Mouse (Mus musculus): ENCODE measurements at regions not wholly inside any gene's neighbourhood (a gene's known extent, or its start where the extent isn't known, plus 50 kb on each side); places are given as distances from the start of the nearest gene placed in this dataset.

DNA sequence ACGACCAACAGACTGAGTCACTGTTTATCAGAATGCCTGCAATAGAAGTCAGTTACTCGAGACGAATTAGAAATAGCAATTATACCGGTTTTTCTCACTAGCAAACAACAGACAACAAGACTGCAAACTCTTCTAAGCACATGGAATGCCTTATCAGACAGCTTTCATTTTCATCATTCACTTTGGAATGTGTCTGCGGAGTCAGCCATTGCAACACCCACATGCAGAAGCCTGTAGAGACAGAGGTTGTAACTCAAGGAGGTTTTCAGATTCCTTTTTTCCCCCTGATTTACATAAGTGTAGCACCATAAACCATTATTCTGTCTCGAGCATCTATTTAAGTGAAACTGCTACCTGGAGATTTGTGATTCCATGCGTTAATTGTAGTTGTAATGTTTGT, 167.8 kb upstream of the Ahr start:
- Histone ChIP-seq H3K9ac (ENCODE audit: low read length) (no peak overlapping the region), H3K27me3 (ENCODE audit: control insufficient read depth, insufficient read depth, low read depth, low read length) (no peaks in the 10 kb centered on the region), H3K9me3 (ENCODE audit: control insufficient read depth, low read length) (no peaks in the 10 kb centered on the region), H3K4me3 (ENCODE audit: low read length) (no peak overlapping the region), H3K4me1 (replicated peaks; ENCODE audit: control insufficient read depth, insufficient read depth, low read length) (peaks cover 7% of the 10 kb centered on the region; the same call in 1 of the 2 replicates), H3K4me2 (ENCODE audit: low read depth, low read length) (no peak overlapping the region), H3K27ac (ENCODE audit: low read length) (no peak overlapping the region), H3K36me3 (ENCODE audit: control insufficient read depth, insufficient read depth, low read length) (no peaks in the 10 kb centered on the region)
- ATAC-seq (ENCODE audit: low read depth): peak; percentile 51; the same call in 1 of the 2 replicates
- 42% methylated on average over 7 of the region's 7 CpGs for WGBS

DNA sequence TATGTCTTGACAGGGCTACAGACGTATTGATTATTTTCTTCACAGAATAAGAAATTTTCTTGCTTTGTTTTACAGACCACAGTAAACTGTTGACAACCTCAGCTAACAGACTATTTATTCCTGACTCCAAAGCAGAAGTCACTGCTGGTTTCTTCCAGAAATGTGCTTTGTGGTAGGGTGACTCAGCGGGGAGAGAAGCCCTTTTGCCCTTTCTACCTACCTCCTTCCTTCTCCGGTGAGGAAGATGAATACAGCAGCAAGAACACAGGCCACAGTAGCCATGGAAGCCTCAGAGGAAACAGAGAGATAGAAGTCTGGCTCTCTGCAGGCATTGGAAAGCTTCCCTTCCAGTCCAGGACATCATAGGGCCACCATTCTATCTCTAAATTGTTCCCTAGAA, 159.4 kb upstream of the Ahr start:
- WGBS: 78% methylated on average over 3 of the region's 3 CpGs
- H3K4me1 ChIP-seq (replicated peaks; ENCODE audit: control insufficient read depth, insufficient read depth, low read length): no peaks in the 10 kb centered on the region
- no peak for ATAC-seq (ENCODE audit: low read depth)
- H3K27me3 ChIP-seq (ENCODE audit: control insufficient read depth, insufficient read depth, low read depth, low read length): no peaks in the 10 kb centered on the region
- H3K4me3 ChIP-seq (ENCODE audit: low read length): no peak overlapping the region
- no peaks in the 10 kb centered on the region for H3K9me3 ChIP-seq (ENCODE audit: control insufficient read depth, low read length)
- no peak overlapping the region for H3K27ac ChIP-seq (ENCODE audit: low read length)
- no peak overlapping the region for H3K9ac ChIP-seq (ENCODE audit: low read length)
- no peak overlapping the region for H3K4me2 ChIP-seq (ENCODE audit: low read depth, low read length)
- H3K36me3 ChIP-seq (ENCODE audit: control insufficient read depth, insufficient read depth, low read length): no peaks in the 10 kb centered on the region

DNA sequence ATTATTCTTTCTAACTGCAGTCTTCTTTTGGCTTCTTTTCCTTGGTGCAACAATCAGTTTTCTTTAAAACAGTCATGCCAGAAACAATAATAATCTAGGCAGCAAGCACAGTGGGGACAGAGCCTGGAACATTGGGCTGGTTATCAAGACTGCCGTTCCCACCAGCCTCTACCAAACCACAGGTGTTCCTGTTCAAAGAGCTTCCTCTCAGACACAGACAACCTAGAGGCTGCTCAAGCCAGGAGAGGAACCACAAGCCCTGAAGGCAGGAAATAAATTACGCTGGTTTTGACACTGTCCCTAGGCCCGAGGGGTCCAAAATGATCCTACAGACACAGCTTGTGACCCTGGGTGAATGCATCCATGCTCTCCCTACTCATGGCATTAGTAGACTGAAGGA, 156.1 kb upstream of the Ahr start:
- 75% methylated on average over 3 of the region's 3 CpGs for WGBS
- H3K36me3 ChIP-seq (ENCODE audit: control insufficient read depth, insufficient read depth, low read length): no peaks in the 10 kb centered on the region
- H3K27ac ChIP-seq (ENCODE audit: low read length): no peak overlapping the region
- ATAC-seq (ENCODE audit: low read depth): no peak
- no peak overlapping the region for H3K4me3 ChIP-seq (ENCODE audit: low read length)
- H3K9ac ChIP-seq (ENCODE audit: low read length): no peak overlapping the region
- H3K9me3 ChIP-seq (ENCODE audit: control insufficient read depth, low read length): no peaks in the 10 kb centered on the region
- no peaks in the 10 kb centered on the region for H3K4me1 ChIP-seq (replicated peaks; ENCODE audit: control insufficient read depth, insufficient read depth, low read length)
- H3K27me3 ChIP-seq (ENCODE audit: control insufficient read depth, insufficient read depth, low read depth, low read length): no peaks in the 10 kb centered on the region
- H3K4me2 ChIP-seq (ENCODE audit: low read depth, low read length): no peak overlapping the region

DNA sequence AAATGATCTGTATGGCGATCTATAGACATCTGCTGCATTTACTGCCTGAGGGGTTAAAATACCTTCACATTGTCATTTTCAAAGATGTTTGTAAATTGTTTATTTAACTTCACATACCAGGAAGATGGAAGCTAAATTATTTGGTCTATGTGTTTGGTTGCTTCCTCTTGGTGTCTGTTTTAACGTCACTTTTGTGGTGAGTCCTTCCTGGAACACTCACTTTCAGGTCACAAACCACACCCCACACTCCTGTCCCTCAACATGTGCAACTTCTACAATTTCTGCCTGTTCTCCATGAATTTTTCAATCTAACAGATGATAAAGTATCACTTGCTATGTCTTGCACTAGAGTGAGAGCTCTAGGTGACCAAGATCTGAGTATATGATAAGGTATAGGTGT, 151.4 kb upstream of the Ahr start:
- Histone ChIP-seq H3K9me3 (ENCODE audit: control insufficient read depth, low read length) (no peaks in the 10 kb centered on the region), H3K4me2 (ENCODE audit: low read depth, low read length) (no peak overlapping the region), H3K4me3 (ENCODE audit: low read length) (no peak overlapping the region), H3K4me1 (replicated peaks; ENCODE audit: control insufficient read depth, insufficient read depth, low read length) (no peaks in the 10 kb centered on the region), H3K9ac (ENCODE audit: low read length) (no peak overlapping the region), H3K27ac (ENCODE audit: low read length) (no peak overlapping the region), H3K27me3 (ENCODE audit: control insufficient read depth, insufficient read depth, low read depth, low read length) (no peaks in the 10 kb centered on the region), H3K36me3 (ENCODE audit: control insufficient read depth, insufficient read depth, low read length) (no peaks in the 10 kb centered on the region)
- ATAC-seq (ENCODE audit: low read depth): no peak
- 59% methylated on average over 2 of the region's 2 CpGs for WGBS

DNA sequence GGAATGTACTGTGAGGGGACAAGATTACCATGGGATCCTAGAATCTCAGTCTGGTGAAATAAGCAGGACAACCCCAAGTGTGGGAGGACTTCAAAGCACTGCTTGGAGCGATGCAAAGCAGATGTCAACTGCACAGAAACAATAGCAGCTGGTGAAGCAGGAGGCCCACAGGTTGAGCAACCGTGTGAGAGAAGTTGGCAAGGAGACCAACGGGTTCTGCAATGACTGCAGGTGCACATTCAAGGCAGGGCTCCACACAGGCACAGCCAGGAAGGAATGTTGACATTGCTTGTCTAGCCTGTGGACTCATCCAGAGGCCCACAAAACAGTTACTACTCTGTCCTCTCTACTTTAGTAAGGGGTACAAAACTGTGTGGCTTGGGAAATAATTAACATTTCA, 150.4 kb upstream of the Ahr start:
- Histone ChIP-seq H3K36me3 (ENCODE audit: control insufficient read depth, insufficient read depth, low read length) (no peaks in the 10 kb centered on the region), H3K27me3 (ENCODE audit: control insufficient read depth, insufficient read depth, low read depth, low read length) (no peaks in the 10 kb centered on the region), H3K27ac (ENCODE audit: low read length) (no peak overlapping the region), H3K4me1 (replicated peaks; ENCODE audit: control insufficient read depth, insufficient read depth, low read length) (no peaks in the 10 kb centered on the region), H3K9me3 (ENCODE audit: control insufficient read depth, low read length) (no peaks in the 10 kb centered on the region), H3K9ac (ENCODE audit: low read length) (no peak overlapping the region), H3K4me3 (ENCODE audit: low read length) (no peak overlapping the region), H3K4me2 (ENCODE audit: low read depth, low read length) (no peak overlapping the region)
- 47% methylated on average over 3 of the region's 3 CpGs for WGBS
- peak; percentile 67 for ATAC-seq (ENCODE audit: low read depth)

DNA sequence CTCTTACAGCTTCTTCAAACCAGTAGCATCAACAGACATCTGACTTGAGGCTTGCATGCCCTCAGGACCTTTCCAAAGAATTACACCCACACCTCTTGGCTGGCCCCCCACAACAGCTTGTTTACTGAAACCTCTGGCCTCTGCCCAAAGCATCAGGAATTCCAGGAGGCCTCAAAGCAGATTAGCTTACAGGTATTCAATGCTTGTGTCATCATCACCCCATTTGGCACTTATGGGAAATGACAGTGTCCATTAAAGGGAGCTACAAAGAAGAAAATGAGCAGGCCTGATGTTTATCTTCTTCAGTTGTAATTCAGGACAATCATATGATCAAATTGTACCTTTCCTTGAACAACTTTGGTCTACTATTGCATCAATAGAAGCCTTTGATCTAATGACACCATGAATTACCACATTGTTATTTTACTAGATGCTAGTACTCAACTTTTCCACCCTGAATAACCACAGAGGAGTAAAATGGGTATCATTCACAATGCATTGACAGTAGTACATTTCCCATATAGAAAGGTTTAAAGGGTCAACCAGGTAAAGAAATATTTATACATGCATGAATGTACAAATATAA, 147.1 kb upstream of the Ahr start:
- Histone ChIP-seq H3K4me3 (ENCODE audit: low read length) (no peak overlapping the region), H3K4me2 (ENCODE audit: low read depth, low read length) (no peak overlapping the region), H3K36me3 (ENCODE audit: control insufficient read depth, insufficient read depth, low read length) (no peaks in the 10 kb centered on the region), H3K4me1 (replicated peaks; ENCODE audit: control insufficient read depth, insufficient read depth, low read length) (no peaks in the 10 kb centered on the region), H3K9me3 (ENCODE audit: control insufficient read depth, low read length) (no peaks in the 10 kb centered on the region), H3K9ac (ENCODE audit: low read length) (no peak overlapping the region), H3K27ac (ENCODE audit: low read length) (no peak overlapping the region), H3K27me3 (ENCODE audit: control insufficient read depth, insufficient read depth, low read depth, low read length) (no peaks in the 10 kb centered on the region)
- ATAC-seq (ENCODE audit: low read depth): no peak

DNA sequence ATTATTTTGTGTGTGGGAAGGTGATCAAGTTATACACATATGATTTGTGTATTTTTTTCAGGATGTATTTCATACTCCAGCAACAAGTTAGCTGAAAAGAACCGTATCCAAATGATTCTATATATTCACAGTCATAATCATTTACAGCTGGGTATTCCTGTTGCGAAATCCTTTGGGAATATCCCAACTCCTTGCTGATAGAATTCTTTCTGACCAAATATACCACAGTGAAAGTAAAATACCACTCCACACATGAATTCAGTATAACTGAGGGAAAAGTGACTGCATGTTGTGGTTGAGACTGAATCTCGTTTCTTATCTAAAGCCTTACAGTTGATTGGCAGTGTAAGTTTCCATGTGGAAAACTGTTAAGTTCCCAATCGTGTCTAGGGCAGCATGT, 145.1 kb upstream of the Ahr start:
- no peak for ATAC-seq (ENCODE audit: low read depth)
- Histone ChIP-seq H3K9me3 (ENCODE audit: control insufficient read depth, low read length) (no peaks in the 10 kb centered on the region), H3K27me3 (ENCODE audit: control insufficient read depth, insufficient read depth, low read depth, low read length) (no peaks in the 10 kb centered on the region), H3K9ac (ENCODE audit: low read length) (no peak overlapping the region), H3K4me2 (ENCODE audit: low read depth, low read length) (no peak overlapping the region), H3K27ac (ENCODE audit: low read length) (no peak overlapping the region), H3K36me3 (ENCODE audit: control insufficient read depth, insufficient read depth, low read length) (no peaks in the 10 kb centered on the region), H3K4me3 (ENCODE audit: low read length) (no peak overlapping the region), H3K4me1 (replicated peaks; ENCODE audit: control insufficient read depth, insufficient read depth, low read length) (no peaks in the 10 kb centered on the region)
- WGBS: 61% methylated on average over 4 of the region's 4 CpGs

DNA sequence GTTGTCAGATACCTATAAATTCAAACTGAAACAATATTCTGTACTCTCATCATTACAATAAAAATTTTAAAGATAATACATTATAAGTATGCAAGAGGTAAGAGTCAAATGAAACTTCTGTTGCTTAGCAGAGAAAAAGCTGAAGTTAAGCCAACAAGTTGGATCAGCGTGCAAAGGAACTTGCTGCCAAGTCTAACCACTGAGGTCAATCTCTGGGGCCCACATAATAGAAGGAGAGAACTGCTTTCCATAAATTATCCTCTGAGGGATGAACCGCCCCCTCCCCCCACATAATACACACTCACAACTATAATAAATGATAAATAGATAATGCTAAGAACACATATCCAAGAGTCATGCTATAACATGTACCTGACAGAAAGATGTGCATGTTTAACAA, 144.2 kb upstream of the Ahr start:
- H3K4me1 ChIP-seq (replicated peaks; ENCODE audit: control insufficient read depth, insufficient read depth, low read length): no peaks in the 10 kb centered on the region
- no peak overlapping the region for H3K4me2 ChIP-seq (ENCODE audit: low read depth, low read length)
- ATAC-seq (ENCODE audit: low read depth): no peak
- H3K9me3 ChIP-seq (ENCODE audit: control insufficient read depth, low read length): no peaks in the 10 kb centered on the region
- H3K36me3 ChIP-seq (ENCODE audit: control insufficient read depth, insufficient read depth, low read length): no peaks in the 10 kb centered on the region
- 52% methylated on average over 2 of the region's 2 CpGs for WGBS
- H3K9ac ChIP-seq (ENCODE audit: low read length): no peak overlapping the region
- H3K4me3 ChIP-seq (ENCODE audit: low read length): no peak overlapping the region
- no peaks in the 10 kb centered on the region for H3K27me3 ChIP-seq (ENCODE audit: control insufficient read depth, insufficient read depth, low read depth, low read length)
- H3K27ac ChIP-seq (ENCODE audit: low read length): no peak overlapping the region

DNA sequence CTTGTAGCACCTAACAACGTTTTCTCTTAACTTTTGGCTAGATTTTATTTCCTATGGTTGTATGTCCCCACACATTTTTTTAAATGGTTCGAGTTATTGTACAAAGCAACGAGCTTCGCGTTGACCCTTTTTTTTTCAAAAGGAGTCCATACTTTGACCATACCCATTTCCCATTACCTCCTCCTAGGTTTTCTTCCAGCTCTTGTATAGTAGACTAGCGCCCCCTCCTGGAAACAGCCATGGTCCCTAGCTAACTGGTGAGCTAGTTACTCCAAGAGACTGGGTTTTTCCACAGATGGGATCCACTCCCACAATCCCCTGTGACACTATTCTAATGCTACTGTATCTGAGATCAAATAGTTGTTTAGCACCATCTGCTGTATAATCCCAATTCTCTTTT, 139.6 kb upstream of the Ahr start:
- H3K4me2 ChIP-seq (ENCODE audit: low read depth, low read length): no peak overlapping the region
- no peaks in the 10 kb centered on the region for H3K9me3 ChIP-seq (ENCODE audit: control insufficient read depth, low read length)
- no peak overlapping the region for H3K4me3 ChIP-seq (ENCODE audit: low read length)
- no peak overlapping the region for H3K27ac ChIP-seq (ENCODE audit: low read length)
- H3K36me3 ChIP-seq (ENCODE audit: control insufficient read depth, insufficient read depth, low read length): no peaks in the 10 kb centered on the region
- H3K27me3 ChIP-seq (ENCODE audit: control insufficient read depth, insufficient read depth, low read depth, low read length): no peaks in the 10 kb centered on the region
- no peak for ATAC-seq (ENCODE audit: low read depth)
- 50% methylated on average over 6 of the region's 6 CpGs for WGBS
- H3K4me1 ChIP-seq (replicated peaks; ENCODE audit: control insufficient read depth, insufficient read depth, low read length): no peaks in the 10 kb centered on the region
- no peak overlapping the region for H3K9ac ChIP-seq (ENCODE audit: low read length)

DNA sequence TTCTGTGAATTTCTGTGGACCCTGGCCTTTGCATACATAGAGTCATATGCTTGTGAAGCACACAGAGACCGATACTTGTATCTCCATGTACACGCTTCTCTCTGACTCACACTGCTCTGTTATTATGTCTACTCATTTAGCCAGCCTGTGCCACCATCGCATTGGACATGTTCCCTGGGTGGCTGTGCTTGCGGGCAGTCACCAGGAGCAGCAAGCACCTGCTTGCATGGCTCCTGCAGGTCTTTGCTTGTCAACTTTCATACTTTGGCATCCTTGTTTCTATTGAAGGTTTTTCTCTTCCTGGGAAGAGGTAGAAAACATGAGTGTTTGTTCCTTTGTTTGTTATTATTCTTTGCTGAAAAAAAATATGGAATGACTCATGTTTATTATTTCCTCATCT, 136.1 kb upstream of the Ahr start:
- no peaks in the 10 kb centered on the region for H3K9me3 ChIP-seq (ENCODE audit: control insufficient read depth, low read length)
- 91% methylated on average over 4 of the region's 4 CpGs for WGBS
- no peak overlapping the region for H3K4me2 ChIP-seq (ENCODE audit: low read depth, low read length)
- H3K27me3 ChIP-seq (ENCODE audit: control insufficient read depth, insufficient read depth, low read depth, low read length): no peaks in the 10 kb centered on the region
- H3K4me1 ChIP-seq (replicated peaks; ENCODE audit: control insufficient read depth, insufficient read depth, low read length): no peaks in the 10 kb centered on the region
- no peak overlapping the region for H3K4me3 ChIP-seq (ENCODE audit: low read length)
- no peak overlapping the region for H3K27ac ChIP-seq (ENCODE audit: low read length)
- ATAC-seq (ENCODE audit: low read depth): no peak
- H3K9ac ChIP-seq (ENCODE audit: low read length): no peak overlapping the region
- no peaks in the 10 kb centered on the region for H3K36me3 ChIP-seq (ENCODE audit: control insufficient read depth, insufficient read depth, low read length)
